Mouse (Mus musculus) stomach, postnatal 0 days (tissue): ENCODE measurements around the gene Mptx2. TPM values are rescaled to one million over a fixed set of nuclear protein-coding genes. Genes with fewer than 3 reads are reported as not detected.
"Not testable (repeated sequence)": the region's sequence is repeated elsewhere in the genome, so short reads cannot be mapped to it uniquely, and the experiment has no call there.

Experiments
- ATAC-seq: fragments of 200-750 bp; cut with Nextera tagmentation; 2 replicates; pipeline ENCODE4 v1.8.0; 2017; ENCODE audit not compliant: low FRiP score, low TSS enrichment
- DNase-seq: peaks from one replicate; pipeline ENCODE4 v3.0.0-alpha.2; 2016; ENCODE audit warnings: low spot score
- H3K27ac ChIP-seq: fragments of 300-500 bp; sonication (generic); replicated peaks from 2 replicates; pipeline ENCODE4 v1.5.1; 2014; ENCODE audit warnings: mild to moderate bottlenecking, control low read depth
- H3K27me3 ChIP-seq: fragments of 300-500 bp; sonication (generic); 2 replicates; pipeline ENCODE4 v1.6.1; 2014; ENCODE audit warnings: low read length; ENCODE audit not compliant: control insufficient read depth, insufficient read depth
- H3K36me3 ChIP-seq: fragments of 300-500 bp; sonication (generic); 2 replicates; pipeline ENCODE4 v1.6.1; 2014; ENCODE audit warnings: low read length, mixed read lengths; ENCODE audit not compliant: control insufficient read depth, insufficient read depth
- H3K4me1 ChIP-seq: fragments of 300-500 bp; sonication (generic); replicated peaks from 2 replicates; pipeline ENCODE4 v1.6.1; 2014; ENCODE audit warnings: antibody characterized with exemption; ENCODE audit not compliant: control insufficient read depth, insufficient read depth
- H3K4me2 ChIP-seq: fragments of 300-500 bp; sonication (generic); replicated peaks from 2 replicates; pipeline ENCODE4 v1.6.1; 2014; ENCODE audit warnings: low read depth, mild to moderate bottlenecking, control low read depth, moderate library complexity
- H3K4me3 ChIP-seq: fragments of 300-500 bp; sonication (generic); 2 replicates; pipeline ENCODE4 v1.5.1; 2014; ENCODE audit warnings: low read depth, low read length, control low read depth
- H3K9ac ChIP-seq: fragments of 300-500 bp; sonication (generic); 2 replicates; pipeline ENCODE4 v1.6.1; 2014; ENCODE audit warnings: mild to moderate bottlenecking, low read length, control low read depth, mixed read lengths
- H3K9me3 ChIP-seq: fragments of 300-500 bp; sonication (generic); 2 replicates; pipeline ENCODE4 v1.6.1; 2016; ENCODE audit warnings: low read length; ENCODE audit not compliant: control insufficient read depth
- CTCF ChIP-seq: IDR thresholded peaks from 2 replicates; pipeline ENCODE4 v1.5.1; 2016; ENCODE audit warnings: antibody characterized with exemption, low read depth, mild to moderate bottlenecking, moderate library complexity
- EP300 ChIP-seq: optimal IDR thresholded peaks from 2 replicates; pipeline ENCODE3; 2016; ENCODE audit warnings: antibody characterized with exemption
- WGBS: fragments of 180-500 bp; shearing (Covaris S2); extraction: QIAGEN DNeasy Blood & Tissue Kit; methylation state at CpG from one replicate; pipeline ENCODE4 v1.1.7; 2014; 5-methylcytosine and 5-hydroxymethylcytosine counted together
- polyA plus RNA-seq: library from polyadenylated mRNA; unstranded; fragments of >200 nt; fragmentation: Nextera tagmentation; extraction: Ambion mirVana; gene quantifications from 2 replicates; pipeline ENCODE4 v1.2.1, GENCODE M21; 2015

Gene Mptx2
- polyA plus RNA-seq, 1 experiment from 2014 or later: not detected

DNA sequence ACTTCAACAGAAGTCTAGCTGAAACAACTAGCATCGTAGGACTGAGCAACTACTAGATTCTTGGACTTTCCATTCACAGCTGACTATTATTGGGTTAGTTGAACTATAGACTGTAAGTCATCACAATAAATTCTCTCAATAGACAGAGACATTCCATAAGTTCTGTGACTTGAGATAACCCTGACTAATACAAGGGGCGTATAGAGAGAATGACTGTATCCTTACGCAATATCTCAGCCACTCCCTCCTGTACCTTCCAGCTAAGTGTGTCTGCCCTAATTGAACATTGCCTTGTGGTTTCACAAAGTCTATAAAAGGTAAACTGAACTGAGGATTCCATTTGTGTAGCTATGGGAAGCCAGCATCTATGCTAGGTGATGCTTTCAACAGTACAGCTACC lies 27.7 kb downstream of the Mptx2 start:
- 88% methylated on average over 3 of the region's 3 CpGs for WGBS
- H3K36me3 ChIP-seq: no peaks in the 10 kb centered on the region
- H3K4me3 ChIP-seq: no peak overlapping the region
- no peaks in the 10 kb centered on the region for H3K4me1 ChIP-seq
- H3K9me3 ChIP-seq: no peaks in the 10 kb centered on the region
- no peak overlapping the region for H3K9ac ChIP-seq
- DNase-seq (no peak), ATAC-seq (no peak)
- TF ChIP-seq EP300 (no peak), CTCF (no peak)
- no peak overlapping the region for H3K4me2 ChIP-seq
- H3K27me3 ChIP-seq: no peaks in the 10 kb centered on the region
- no peak overlapping the region for H3K27ac ChIP-seq

- H3K36me3 ChIP-seq, H3K27me3 ChIP-seq, ATAC-seq, H3K4me1 ChIP-seq, H3K9me3 ChIP-seq, H3K4me2 ChIP-seq, H3K9ac ChIP-seq, DNase-seq, H3K27ac ChIP-seq, H3K4me3 ChIP-seq: not testable (repeated sequence)
- 79% methylated on average over 1 of the region's 1 CpGs for WGBS
These were observed 40.6 kb downstream of the Mptx2 start for GRCm38 (mm10) chr1:173237004-173237403.

GRCm38 (mm10) chr1:173227081-173227480 lies 50.5 kb downstream of the Mptx2 start, which contains the start of gene Fcer1a:
Fcer1a (minus strand) TSS chr1:173227214.
- H3K4me3 ChIP-seq: no peak within 1 kb of the TSS
- no peaks in the 10 kb centered on the region for H3K9me3 ChIP-seq
- no peak for TF ChIP-seq CTCF
- no peak for TF ChIP-seq EP300
- H3K27me3 ChIP-seq: no peaks in the 10 kb centered on the region
- ATAC-seq: no peak
- no peak within 1 kb of the TSS for H3K27ac ChIP-seq
- DNase-seq: no peak
- no peaks in the 10 kb centered on the region for H3K36me3 ChIP-seq
- no peaks in the 10 kb centered on the region for H3K4me1 ChIP-seq
- H3K4me2 ChIP-seq: no peak within 1 kb of the TSS
- H3K9ac ChIP-seq: no peak within 1 kb of the TSS
- WGBS: 81% methylated on average over 2 of the region's 2 CpGs

Other genes starting within 250 kb of the Mptx2 start
- not detected in 2 replicates for gene Olfr1408, start 140.4 kb downstream of the Mptx2 start, polyA plus RNA-seq
- 0.04 TPM in 1 of 2 replicates, not detected in the other for gene Olfr1406, start 87.1 kb downstream of the Mptx2 start, polyA plus RNA-seq
- gene Olfr218, start 80.0 kb downstream of the Mptx2 start, polyA plus RNA-seq: not detected in 2 replicates
- not detected in 2 replicates for gene Olfr1404, start 65.4 kb downstream of the Mptx2 start, polyA plus RNA-seq
- 0.28 and 0.32 TPM in 2 replicates for gene Fcer1a, start 50.6 kb downstream of the Mptx2 start, polyA plus RNA-seq
- gene Olfr418, start 11.8 kb downstream of the Mptx2 start, polyA plus RNA-seq: not detected in 2 replicates
- 0.71 and 0.85 TPM in 2 replicates for gene Ackr1, start 56.0 kb upstream of the Mptx2 start, polyA plus RNA-seq
- gene Aim2, start 73.1 kb upstream of the Mptx2 start, polyA plus RNA-seq: 3.9 and 4.7 TPM in 2 replicates
- gene Cadm3, start 89.9 kb upstream of the Mptx2 start, polyA plus RNA-seq: 0.99 and 1.4 TPM in 2 replicates
- 0.13 and 0.15 TPM in 2 replicates for gene Ifi206, start 213.3 kb upstream of the Mptx2 start, polyA plus RNA-seq